Mouse (Mus musculus): ENCODE measurements around the gene Gpr39.

- TF ChIP-seq GATA1 (IDR thresholded peaks at IDR 0.05; ENCODE audit: borderline replicate concordance, low read length) (no peak), FLI1 (IDR thresholded peaks at IDR 0.05; ENCODE audit: low read length) (no peak)
These were observed 52.3 kb downstream of the Gpr39 start for GRCm38 (mm10) chr1:125729025-125729565.

Data from megakaryocyte, embryonic 14.5 days (primary cell).